Mouse (Mus musculus) CH12.LX (cell line): ENCODE results near the gene Sfxn1. TPM values are rescaled to one million over a fixed set of nuclear protein-coding genes. Genes with fewer than 3 reads are reported as not detected.

Source experiments
- DNase-seq: peaks from one replicate; pipeline ENCODE4 v3.0.0-alpha.2; 2013; ENCODE audit errors: extremely low read depth
- H3K27ac ChIP-seq: 2 replicates; pipeline ENCODE4 v1.5.1; 2012; ENCODE audit warnings: low read depth, mild to moderate bottlenecking, control low read depth, moderate library complexity; ENCODE audit not compliant: insufficient read depth
- H3K27me3 ChIP-seq: replicated peaks from 2 replicates; pipeline ENCODE3; 2012; ENCODE audit warnings: inconsistent platforms
- H3K36me3 ChIP-seq, 2 experiments: replicated peaks in 1 of 2; 2 replicates each; pipeline versions ENCODE3 to v1.6.1; 2012; ENCODE audit warnings: inconsistent platforms in 1 of 2, low read length in 1 of 2, mild to moderate bottlenecking in 1 of 2, mixed read lengths in 1 of 2, moderate library complexity in 1 of 2; ENCODE audit not compliant: control insufficient read depth in 1 of 2, insufficient read depth in 1 of 2
- H3K4me1 ChIP-seq, 2 experiments: 2 replicates each; pipeline ENCODE4 v1.6.1; 2012; ENCODE audit warnings: inconsistent platforms in 1 of 2, moderate library complexity in 1 of 2; ENCODE audit not compliant: insufficient read depth in 2 of 2, control insufficient read depth in 1 of 2
- H3K4me2 ChIP-seq: 2 replicates; pipeline ENCODE4 v1.6.1; 2012; ENCODE audit warnings: low read depth, mild to moderate bottlenecking, control low read depth; ENCODE audit not compliant: poor library complexity, insufficient read depth, severe bottlenecking
- H3K4me3 ChIP-seq, 3 experiments: fragments of 150-350 bp in 1 of 3; sonication (generic) in 1 of 3; replicated peaks in 1 of 3; 2 replicates each; pipeline versions ENCODE3 to v1.5.1; 2011 to 2012; ENCODE audit warnings: low read depth in 2 of 3, low read length in 2 of 3, mild to moderate bottlenecking in 2 of 3, moderate library complexity in 2 of 3, control low read depth in 1 of 3, improper control_type of control experiment in 1 of 3, inconsistent platforms in 1 of 3, mixed read lengths in 1 of 3; ENCODE audit not compliant: poor library complexity in 1 of 3
- H3K79me2 ChIP-seq: replicated peaks from 2 replicates; pipeline ENCODE4 v1.6.1; 2012; ENCODE audit warnings: mild to moderate bottlenecking, moderate library complexity; ENCODE audit not compliant: control insufficient read depth, poor library complexity, insufficient read depth, severe bottlenecking; ENCODE audit errors: extremely low read depth
- H3K9ac ChIP-seq: 2 replicates; pipeline ENCODE4 v1.6.1; 2012; ENCODE audit warnings: low read depth, mild to moderate bottlenecking, control low read depth, moderate library complexity; ENCODE audit not compliant: insufficient read depth
- H3K9me3 ChIP-seq: replicated peaks from 2 replicates; pipeline ENCODE3; 2012; ENCODE audit warnings: low read length, inconsistent platforms, mixed read lengths
- BHLHE40 ChIP-seq: IDR thresholded peaks from 2 replicates; pipeline ENCODE4 v1.6.1; 2011; ENCODE audit warnings: mild to moderate bottlenecking, low read depth, low read length, improper control_type of control experiment
- CHD2 ChIP-seq: IDR thresholded peaks from 2 replicates; pipeline ENCODE4 v1.6.1; 2011; ENCODE audit warnings: low read length, improper control_type of control experiment
- CTCF ChIP-seq, 2 experiments: IDR thresholded peaks in 1 of 2; conservative IDR thresholded peaks in 1 of 2; 2 replicates each; pipeline ENCODE4 v1.5.1; 2011 to 2012; ENCODE audit warnings: low read depth in 2 of 2, low read length in 2 of 2, improper control_type of control experiment in 1 of 2, inconsistent platforms in 1 of 2, mild to moderate bottlenecking in 1 of 2, moderate library complexity in 1 of 2
- ELF1 ChIP-seq: IDR thresholded peaks from 2 replicates; pipeline ENCODE4 v1.6.1; 2014; ENCODE audit warnings: low read depth, mild to moderate bottlenecking, inconsistent platforms, low read length, improper control_type of control experiment
- EP300 ChIP-seq: IDR thresholded peaks from 2 replicates; pipeline ENCODE4 v1.6.1; 2011; ENCODE audit warnings: low read length, improper control_type of control experiment
- ETS1 ChIP-seq: conservative IDR thresholded peaks from 2 replicates; pipeline ENCODE4 v1.6.1; 2012; ENCODE audit warnings: low read depth, mild to moderate bottlenecking, inconsistent platforms, low read length, improper control_type of control experiment, moderate library complexity
- GABPA ChIP-seq: IDR thresholded peaks from 2 replicates; pipeline ENCODE4 v1.6.1; 2012; ENCODE audit warnings: low read depth, low read length, improper control_type of control experiment, inconsistent platforms; ENCODE audit not compliant: insufficient replicate concordance
- IRF4 ChIP-seq: IDR thresholded peaks from 2 replicates; pipeline ENCODE4 v1.6.1; 2014; ENCODE audit warnings: low read depth, mild to moderate bottlenecking, inconsistent platforms, low read length, improper control_type of control experiment
- JUND ChIP-seq: conservative IDR thresholded peaks from 2 replicates; pipeline ENCODE4 v1.6.1; 2011; ENCODE audit warnings: low read depth, low read length, improper control_type of control experiment
- KAT2A ChIP-seq: IDR thresholded peaks from 2 replicates; pipeline ENCODE4 v1.6.1; 2012; ENCODE audit warnings: low read length, improper control_type of control experiment, inconsistent platforms; ENCODE audit not compliant: insufficient replicate concordance
- MAZ ChIP-seq: IDR thresholded peaks from 2 replicates; pipeline ENCODE4 v1.6.1; 2012; ENCODE audit warnings: low read depth, mild to moderate bottlenecking, inconsistent platforms, low read length, improper control_type of control experiment, moderate library complexity
- MEF2A ChIP-seq: IDR thresholded peaks from 2 replicates; pipeline ENCODE4 v1.6.1; 2014; ENCODE audit warnings: low read depth, mild to moderate bottlenecking, inconsistent platforms, low read length, improper control_type of control experiment, borderline replicate concordance
- MXI1 ChIP-seq: IDR thresholded peaks from 2 replicates; pipeline ENCODE4 v1.6.1; 2011; ENCODE audit warnings: mild to moderate bottlenecking, low read depth, low read length, improper control_type of control experiment
- MYC ChIP-seq: IDR thresholded peaks from 2 replicates; pipeline ENCODE4 v1.6.1; 2011; ENCODE audit warnings: low read depth, mild to moderate bottlenecking, improper control_type of control experiment, low read length
- NELFE ChIP-seq: IDR thresholded peaks from 2 replicates; pipeline ENCODE4 v1.6.1; 2011; ENCODE audit warnings: low read depth, low read length, improper control_type of control experiment
- PAX5 ChIP-seq: IDR thresholded peaks from 2 replicates; pipeline ENCODE4 v1.6.1; 2012; ENCODE audit warnings: low read length, inconsistent platforms, mixed read lengths
- POLR2AphosphoS2 ChIP-seq: IDR thresholded peaks from 2 replicates; pipeline ENCODE4 v1.6.1; 2011; ENCODE audit warnings: low read depth, low read length, improper control_type of control experiment
- RCOR1 ChIP-seq: conservative IDR thresholded peaks from 2 replicates; pipeline ENCODE4 v1.6.1; 2012; ENCODE audit warnings: low read depth, mild to moderate bottlenecking, inconsistent platforms, low read length, improper control_type of control experiment
- TCF12 ChIP-seq: IDR thresholded peaks from 2 replicates; pipeline ENCODE4 v1.6.1; 2014; ENCODE audit warnings: low read depth, mild to moderate bottlenecking, inconsistent platforms, low read length, improper control_type of control experiment
- USF1 ChIP-seq: IDR thresholded peaks from 2 replicates; pipeline ENCODE4 v1.6.1; 2014; ENCODE audit warnings: low read depth, mild to moderate bottlenecking, inconsistent platforms, low read length, improper control_type of control experiment
- ZC3H11A ChIP-seq: IDR thresholded peaks from 2 replicates; pipeline ENCODE4 v1.6.1; 2012; ENCODE audit warnings: low read depth, mild to moderate bottlenecking, inconsistent platforms, low read length, improper control_type of control experiment
- ZMIZ1 ChIP-seq: IDR thresholded peaks from 2 replicates; pipeline ENCODE4 v1.6.1; 2012; ENCODE audit warnings: low read depth, mild to moderate bottlenecking, inconsistent platforms, low read length, improper control_type of control experiment
- dilution Hi-C: fragments of 300-500 bp; cut with MboI; formaldehyde crosslinking; loops from 2 replicates; pipeline ENCODE4 v1.14.3; 2020; ENCODE audit warnings: low sequenced_read_pairs; ENCODE audit not compliant: extremely low pct_unique_long_range_greater_than_20kb, extremely low pct_ligation_motif_present
- in situ Hi-C: fragments of 300-500 bp; cut with MboI; formaldehyde crosslinking; loops from 3 replicates; pipeline ENCODE4 v1.14.3; 2019; ENCODE audit warnings: low sequenced_read_pairs, low pct_ligation_motif_present, low pct_unique_long_range_greater_than_20kb, mixed read lengths
- polyA plus RNA-seq: library from polyadenylated mRNA; unstranded; fragments of >175 nt; gene quantifications from 2 replicates; pipeline ENCODE4 v1.2.1, GENCODE M21; 2012; ENCODE audit warnings: low read depth; ENCODE audit not compliant: insufficient read length
- total RNA-seq, 2 experiments: library from RNA; depleted of rRNA; stranded (reverse); fragments of 300-350 nt in 1 of 2; fragments of >200 nt in 1 of 2; gene quantifications; 2 replicates each; pipeline ENCODE4 v1.2.3; 2012 to 2014

The Sfxn1 gene
- total and polyA plus RNA-seq, 3 experiments, result 71.7 to 147 (median 98.0) TPM

DNA sequence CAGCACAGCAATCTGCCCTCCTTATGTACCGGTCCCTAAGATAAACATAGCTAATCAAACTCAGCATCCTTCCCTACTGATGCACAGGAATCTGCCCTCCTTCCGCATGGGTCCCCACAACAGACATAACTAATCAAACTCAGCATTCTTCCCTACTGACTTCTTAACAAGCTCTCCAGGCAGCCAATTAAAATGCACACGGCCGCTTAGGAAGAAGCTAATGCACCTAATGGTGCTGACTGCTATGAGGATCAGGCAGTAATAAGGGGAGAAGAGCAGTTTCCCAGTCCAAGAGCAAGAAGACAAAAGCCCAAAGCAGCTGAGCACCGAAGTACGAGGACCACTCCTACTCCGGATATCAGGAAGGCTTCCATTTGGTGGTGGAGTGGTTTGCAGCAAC lies 81.2 kb downstream of the Sfxn1 start:
- Histone ChIP-seq H3K4me2 (no peak overlapping the region), H3K9me3 (no peaks in the 10 kb centered on the region), H3K9ac (no peak overlapping the region), H3K4me3 (no peak overlapping the region), H3K27ac (no peak overlapping the region), H3K4me1 (peaks cover 7 to 22% of the 10 kb centered on the region in 2 experiments; a peak in 2 of 4 replicates), H3K36me3 (no peaks in the 10 kb centered on the region), H3K27me3 (peaks cover 4% of the 10 kb centered on the region), H3K79me2 (no peaks in the 10 kb centered on the region)
- TF ChIP-seq ZC3H11A, result no peak
- TF ChIP-seq GABPA, result no peak
- no peak for TF ChIP-seq RCOR1
- no peak for TF ChIP-seq JUND
- no peak for TF ChIP-seq TCF12
- TF ChIP-seq POLR2AphosphoS2, result no peak
- no peak for TF ChIP-seq MXI1
- no peak for TF ChIP-seq EP300
- TF ChIP-seq PAX5, result no peak
- TF ChIP-seq KAT2A, result no peak
- TF ChIP-seq BHLHE40, result no peak
- TF ChIP-seq MEF2A, result no peak
- TF ChIP-seq ETS1, result no peak
- no peak for TF ChIP-seq NELFE
- TF ChIP-seq MAZ, result no peak
- TF ChIP-seq CHD2, result no peak
- no peak for TF ChIP-seq USF1
- in situ Hi-C loops (no loop called here), dilution Hi-C loops (no loop called here)
- no peak for DNase-seq

DNA sequence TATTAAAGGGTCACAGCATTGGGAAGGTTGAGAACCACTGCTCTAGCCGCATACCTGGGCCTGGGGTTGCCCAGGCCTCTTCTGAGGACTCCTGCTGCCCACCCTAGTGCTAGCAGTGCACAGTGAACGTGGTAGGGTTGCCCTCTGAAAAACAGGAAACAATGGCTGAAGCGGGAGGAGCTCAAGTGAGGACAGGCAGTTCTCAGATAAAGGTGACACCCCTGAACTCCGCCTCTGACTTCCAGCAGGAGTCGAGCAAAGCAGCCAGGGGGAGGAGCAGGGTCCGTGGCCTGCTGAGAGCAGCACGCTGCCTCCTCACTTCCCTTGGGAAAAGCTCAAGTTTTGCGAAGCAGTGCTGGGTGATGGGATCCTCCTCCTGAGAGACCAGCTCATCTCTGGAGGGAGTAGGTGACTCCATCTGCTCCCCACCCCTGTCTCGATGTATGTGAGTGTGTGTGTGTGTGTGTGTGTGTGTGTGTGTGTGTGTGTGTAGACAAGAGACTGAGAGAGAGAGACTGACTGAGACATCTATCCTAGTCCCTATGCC lies 82.1 kb downstream of the Sfxn1 start:
- in situ Hi-C loops, result no loop called here

More for the DNA sequence above, 82.1 kb downstream of the Sfxn1 start:
- Histone ChIP-seq H3K4me3 (no peak overlapping the region), H3K36me3 (no peaks in the 10 kb centered on the region), H3K9me3 (no peaks in the 10 kb centered on the region), H3K79me2 (no peaks in the 10 kb centered on the region), H3K9ac (no peak overlapping the region), H3K27me3 (peaks cover 1% of the 10 kb centered on the region), H3K27ac (no peak overlapping the region), H3K4me2 (no peak overlapping the region), H3K4me1 (peaks cover 7 to 22% of the 10 kb centered on the region in 2 experiments; a peak in 2 of 4 replicates)
- TF ChIP-seq IRF4 (no peak), PAX5 (no peak), MYC (no peak), CTCF (conservative IDR thresholded peaks at IDR 0.05 in 1 of 2, IDR thresholded peaks at IDR 0.05 in 1 of 2; ENCODE audit: low read depth in 2 of 2, low read length in 2 of 2) (no peak), ZMIZ1 (no peak), ELF1 (no peak)
- dilution Hi-C loops, result no loop called here
- peak; percentile 15 for DNase-seq
